Mouse (Mus musculus): ENCODE data around the gene Slfn14.

Slfn14 gene

GRCm38 (mm10) chr11:83286566-83286965 lies at the start of gene Slfn14:
Gene Slfn14, minus strand, starts transcription at chr11:83286726.
- in situ Hi-C loops (cut with MboI; ENCODE audit: unreplicated experiment in 2 of 2), result no loop called here

GRCm38 (mm10) chr11:83335826-83336225 lies 49.3 kb upstream of the Slfn14 start:
- in situ Hi-C loops (cut with MboI; ENCODE audit: unreplicated experiment in 2 of 2), result no loop called here

DNA sequence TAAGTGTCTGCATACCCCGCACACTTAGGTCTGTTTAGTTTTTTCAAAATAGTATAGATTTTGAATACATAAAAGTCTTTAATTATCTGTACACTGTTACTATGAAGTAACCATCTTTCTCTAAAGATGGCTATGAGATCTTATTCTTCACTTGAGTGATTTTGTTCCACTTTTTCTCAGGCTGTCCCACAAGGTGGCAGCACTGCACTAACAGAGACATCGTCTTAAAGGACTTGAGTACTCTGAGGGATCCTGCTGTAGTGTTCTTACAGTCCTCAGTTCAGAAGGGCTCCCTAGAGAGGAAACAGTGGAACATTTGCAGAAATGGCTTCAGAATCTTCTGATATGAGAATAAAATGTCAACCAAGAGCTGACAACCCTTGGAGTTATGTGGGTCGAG lies 40.9 kb upstream of the Slfn14 start:
- in situ Hi-C loops (cut with MboI; ENCODE audit: unreplicated experiment in 2 of 2), result loop anchor here in 1 of 2 experiments (10.0 kb wide), 1 partner anchor 97 kb away; the partner anchor contains the start of gene Gas2l2

DNA sequence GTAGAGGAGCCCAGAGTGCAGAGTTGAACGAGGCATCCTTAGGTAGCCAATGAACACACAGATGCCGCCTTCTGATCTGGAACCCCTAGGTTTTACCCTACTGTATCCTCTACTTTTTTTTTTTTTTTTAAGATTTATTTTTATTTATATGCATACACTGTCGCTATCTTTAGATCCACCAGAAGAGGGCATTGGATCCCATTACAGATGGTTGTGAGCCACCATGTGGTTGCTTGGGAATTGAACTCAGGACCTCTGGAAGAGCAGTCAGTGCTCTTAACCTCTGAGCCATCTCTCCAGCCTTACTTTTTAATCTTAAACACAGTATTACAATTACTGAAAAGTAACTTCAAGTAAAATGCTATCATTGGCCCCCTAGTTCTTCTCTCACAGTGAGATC lies 40.2 kb upstream of the Slfn14 start:
- in situ Hi-C loops (cut with MboI; ENCODE audit: unreplicated experiment in 2 of 2), result loop anchor here in 1 of 2 experiments (10.0 kb wide), 1 partner anchor 98 kb away; the partner anchor contains the start of gene Gas2l2

- in situ Hi-C loops (cut with MboI; ENCODE audit: unreplicated experiment in 2 of 2), result loop anchor here in 1 of 2 experiments (25.0 kb wide), 1 partner anchor 1518 kb away; the partner anchor contains the start of gene Dhrs11
Observed at GRCm38 (mm10) chr11:83319048-83319447, 32.5 kb upstream of the Slfn14 start.

DNA sequence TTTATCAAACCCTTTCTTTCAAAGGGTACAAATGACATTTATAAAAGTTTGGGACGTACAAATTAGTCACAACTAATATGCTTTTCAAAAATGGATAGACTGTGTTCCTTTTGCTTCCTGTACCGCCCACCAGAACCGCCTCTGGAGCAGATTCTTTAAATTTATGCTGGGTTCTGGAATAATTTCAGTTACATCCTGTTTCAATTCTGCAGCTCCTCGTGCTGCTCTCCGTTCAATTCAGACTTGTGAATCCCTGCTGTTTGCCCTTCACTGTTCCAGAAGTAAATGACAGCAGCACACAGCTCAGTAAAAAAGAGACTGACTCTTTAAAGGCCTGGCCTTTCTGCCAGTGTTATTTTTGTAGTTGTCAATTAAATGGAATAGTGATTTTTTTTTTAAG lies 25.9 kb upstream of the Slfn14 start:
- in situ Hi-C loops (cut with MboI; ENCODE audit: unreplicated experiment in 2 of 2), result loop anchor here in 1 of 2 experiments (25.0 kb wide), 1 partner anchor 1525 kb away; the partner anchor contains the start of gene Dhrs11

- in situ Hi-C loops (cut with MboI; ENCODE audit: unreplicated experiment in 2 of 2), result loop anchor here in 1 of 2 experiments (25.0 kb wide), 1 partner anchor 1531 kb away; the partner anchor contains the start of gene Dhrs11
Observed at GRCm38 (mm10) chr11:83306700-83307253, 20.3 kb upstream of the Slfn14 start.

DNA sequence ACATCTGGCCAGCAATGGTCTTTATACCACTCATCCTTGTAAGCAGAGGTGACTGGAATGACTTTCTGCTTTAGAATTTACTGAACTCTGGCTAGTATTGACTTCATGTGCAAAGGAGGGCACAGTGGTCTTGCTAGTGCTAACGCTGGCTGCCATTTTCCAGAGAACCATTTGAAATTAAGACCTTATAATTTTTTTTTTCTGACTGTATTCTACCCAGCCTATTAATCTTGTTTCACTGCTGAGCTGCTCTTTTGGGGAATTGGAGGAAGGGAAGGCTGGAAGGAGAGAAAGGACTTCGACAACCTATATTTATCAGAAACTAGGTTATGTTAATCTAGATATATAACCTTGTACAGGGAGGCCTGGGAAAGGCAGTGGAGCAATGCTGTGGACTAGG lies 18.0 kb upstream of the Slfn14 start:
- in situ Hi-C loops (cut with MboI; ENCODE audit: unreplicated experiment in 2 of 2), result loop anchor here in 1 of 2 experiments (25.0 kb wide), 1 partner anchor 1533 kb away; the partner anchor contains the start of gene Dhrs11

DNA sequence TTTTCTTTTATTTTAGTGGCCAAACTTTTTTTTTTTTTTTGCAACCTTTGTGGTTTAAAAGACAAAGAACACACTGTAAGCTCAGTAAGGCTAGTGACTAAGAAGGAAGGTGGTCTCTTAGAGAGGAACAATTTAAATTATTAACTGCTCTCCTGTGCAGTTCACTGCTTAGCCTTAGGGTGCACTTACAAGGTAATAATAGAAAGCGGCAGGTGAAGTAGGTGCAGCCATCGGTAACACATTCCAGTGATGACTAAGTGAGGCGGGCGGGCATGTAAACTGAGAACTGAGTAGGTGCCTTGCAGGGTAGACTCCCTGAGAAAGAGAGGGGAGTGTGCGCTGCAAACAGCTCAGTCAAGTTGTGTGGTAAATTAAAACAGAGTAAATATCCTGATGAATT lies 17.2 kb upstream of the Slfn14 start:
- in situ Hi-C loops (cut with MboI; ENCODE audit: unreplicated experiment in 2 of 2), result loop anchor here in 1 of 2 experiments (25.0 kb wide), 1 partner anchor 1534 kb away; the partner anchor contains the start of gene Dhrs11

DNA sequence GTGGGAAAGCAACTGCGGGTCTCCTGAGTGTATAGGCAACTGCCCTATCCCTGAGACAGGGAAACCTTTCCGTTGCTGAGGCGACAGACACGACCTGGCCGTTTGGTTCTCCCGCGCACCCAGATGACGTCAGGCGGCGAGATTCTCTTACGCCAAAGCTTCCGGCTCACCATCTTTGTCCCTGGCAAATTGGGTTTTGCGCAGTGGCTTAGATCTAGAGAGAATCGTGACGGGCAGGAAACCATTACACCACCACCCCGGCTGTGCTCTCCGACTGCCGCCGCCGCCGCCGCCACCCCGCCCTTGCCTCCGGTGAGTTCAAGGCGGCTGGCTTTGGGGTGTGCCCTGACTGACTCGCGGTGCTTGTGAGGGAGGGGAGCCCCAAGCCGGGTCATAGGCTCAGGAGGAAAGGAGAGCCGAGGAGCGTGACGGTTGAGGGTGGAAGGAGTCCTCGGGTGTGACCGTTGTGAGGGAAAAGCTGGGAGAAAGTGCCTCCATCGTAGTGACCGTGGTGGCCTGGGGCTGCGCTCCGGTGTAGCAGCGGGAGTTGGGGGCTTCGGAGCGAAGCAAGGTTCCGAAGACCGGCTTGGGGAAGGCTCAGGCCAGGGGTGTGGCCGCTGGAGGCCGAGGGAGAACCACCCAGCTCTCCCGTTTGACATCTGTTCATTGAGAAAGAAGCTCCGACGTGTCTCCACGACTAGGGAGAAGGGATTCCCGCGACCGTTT lies 16.2 kb upstream of the Slfn14 start, which contains the start of gene Pex12:
Gene Pex12 (minus strand): TSS at position 61 of the 726 bp plus-strand sequence.
- in situ Hi-C loops (cut with MboI; ENCODE audit: unreplicated experiment in 2 of 2), result loop anchor here in 1 of 2 experiments (25.0 kb wide), 1 partner anchor 1535 kb away; the partner anchor contains the start of gene Dhrs11

DNA sequence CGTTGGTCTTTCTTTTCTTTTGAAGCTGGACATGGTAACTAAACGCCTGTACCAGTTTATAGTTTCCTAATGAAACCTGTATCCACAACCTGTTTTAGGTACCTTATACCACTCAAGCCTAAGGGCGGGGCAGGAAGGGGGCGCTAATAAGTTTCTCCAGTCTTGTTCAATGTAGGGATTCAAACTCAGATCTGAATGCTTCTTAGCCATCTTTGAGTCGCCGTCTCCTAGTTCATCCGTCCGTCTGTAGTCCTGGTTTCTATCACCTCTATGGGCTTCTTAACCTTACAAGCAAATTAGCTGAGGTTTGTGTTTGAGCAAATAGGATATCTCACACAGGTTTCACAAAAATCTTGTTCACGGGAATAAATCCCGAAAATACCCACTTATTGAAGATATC lies 15.6 kb upstream of the Slfn14 start:
- in situ Hi-C loops (cut with MboI; ENCODE audit: unreplicated experiment in 2 of 2), result loop anchor here in 1 of 2 experiments (25.0 kb wide), 1 partner anchor 1535 kb away; the partner anchor contains the start of gene Dhrs11

- in situ Hi-C loops (cut with MboI; ENCODE audit: unreplicated experiment in 2 of 2), result loop anchor here in 1 of 2 experiments (25.0 kb wide), 1 partner anchor 1536 kb away; the partner anchor contains the start of gene Dhrs11
Observed at GRCm38 (mm10) chr11:83301431-83301831, 14.9 kb upstream of the Slfn14 start.

DNA sequence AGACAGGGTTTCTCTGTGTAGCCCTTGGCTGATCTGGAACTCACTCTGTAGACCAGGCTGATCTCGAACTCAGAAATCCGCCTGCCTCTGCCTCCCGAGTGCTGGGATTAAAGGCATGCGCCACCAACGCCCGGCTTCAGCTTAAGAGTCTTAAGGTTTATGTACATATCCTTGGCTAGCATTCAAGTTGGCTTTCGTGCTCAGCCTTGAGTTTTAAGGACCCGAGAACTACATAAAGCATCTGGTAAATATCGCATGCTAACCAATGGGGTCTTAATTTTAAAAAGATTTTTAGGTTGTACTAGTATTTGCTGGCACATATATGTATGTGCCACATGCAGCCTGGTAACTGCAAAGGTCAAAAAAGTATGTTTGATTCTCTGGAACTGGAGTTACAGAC lies 13.2 kb upstream of the Slfn14 start:
- in situ Hi-C loops (cut with MboI; ENCODE audit: unreplicated experiment in 2 of 2), result loop anchor here in 1 of 2 experiments (25.0 kb wide), 1 partner anchor 1538 kb away; the partner anchor contains the start of gene Dhrs11

DNA sequence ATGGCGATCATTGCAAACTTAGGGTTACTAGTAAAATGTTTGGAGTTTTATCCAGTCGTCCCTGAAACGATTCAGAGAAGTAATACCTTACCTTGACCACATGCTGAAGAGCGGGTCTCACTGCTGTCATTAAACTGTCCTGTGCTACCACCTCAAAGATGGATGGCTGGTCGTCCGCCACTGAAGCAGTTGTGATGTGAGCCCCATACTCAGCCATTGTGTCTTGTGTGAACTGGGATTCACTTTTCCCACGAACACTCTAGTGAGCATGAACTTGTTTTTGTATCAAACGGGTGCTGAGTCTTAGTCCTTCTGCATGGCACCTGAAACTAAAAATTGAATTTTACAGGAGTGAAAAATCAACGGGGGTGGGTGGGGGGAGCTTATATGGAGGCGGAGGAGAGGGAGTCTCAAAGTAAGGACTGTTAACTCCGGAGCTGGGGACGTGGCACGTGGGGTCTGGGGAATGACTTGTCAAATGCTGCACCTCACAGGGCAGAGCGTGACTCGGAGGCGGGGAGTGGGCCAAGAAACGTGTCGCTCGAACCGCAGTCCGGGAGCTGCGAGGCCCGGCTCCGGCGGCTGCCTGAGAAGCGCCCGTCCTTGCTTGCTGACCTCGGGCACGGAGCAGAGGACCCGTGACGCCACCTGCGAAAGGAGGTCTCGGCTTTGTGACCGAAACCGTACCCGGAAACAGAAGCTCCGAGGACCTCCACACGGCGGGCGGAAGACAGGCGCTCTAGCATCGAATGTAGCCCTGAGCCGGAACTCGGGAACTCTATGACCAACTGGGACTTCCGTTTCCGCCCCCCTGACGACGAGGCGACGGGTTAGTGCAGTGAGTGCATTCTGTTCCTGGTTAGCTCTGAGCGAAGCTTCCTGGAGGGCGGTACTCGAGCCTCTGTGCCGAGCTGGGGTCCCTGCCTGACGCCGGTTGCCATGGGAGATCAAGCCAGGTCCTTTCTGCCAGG lies 12.0 kb upstream of the Slfn14 start, which contains the start of gene Ap2b1:
Gene Ap2b1 (plus strand): TSS at position 800 of the 971 bp plus-strand sequence.
- in situ Hi-C loops (cut with MboI; ENCODE audit: unreplicated experiment in 2 of 2), result no loop called here

- in situ Hi-C loops (cut with MboI; ENCODE audit: unreplicated experiment in 2 of 2), result no loop called here
Observed at GRCm38 (mm10) chr11:83297816-83298215, 11.3 kb upstream of the Slfn14 start.

- in situ Hi-C loops (cut with MboI; ENCODE audit: unreplicated experiment in 2 of 2), result no loop called here
Observed at GRCm38 (mm10) chr11:83294133-83294532, 7.6 kb upstream of the Slfn14 start.

- in situ Hi-C loops (cut with MboI; ENCODE audit: unreplicated experiment in 2 of 2), result no loop called here
Observed at GRCm38 (mm10) chr11:83293182-83293581, 6.7 kb upstream of the Slfn14 start.

DNA sequence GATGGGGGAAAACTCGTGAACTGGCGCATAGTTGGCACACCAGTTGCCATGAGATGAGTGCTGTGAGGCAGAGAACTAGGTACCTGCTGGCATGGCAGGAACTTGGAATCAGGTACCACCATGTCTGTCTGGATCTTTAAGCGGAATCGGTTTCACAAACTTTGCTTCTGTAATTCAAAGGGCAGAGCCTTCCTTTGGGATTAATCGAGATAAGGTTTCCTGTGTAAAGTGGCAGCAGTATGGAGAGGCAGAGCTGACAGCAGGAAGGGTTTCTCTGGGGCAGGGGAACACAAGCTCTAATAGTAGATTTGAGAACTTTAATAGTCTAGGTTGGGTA lies 5.7 kb upstream of the Slfn14 start:
- in situ Hi-C loops (cut with MboI; ENCODE audit: unreplicated experiment in 2 of 2), result no loop called here

DNA sequence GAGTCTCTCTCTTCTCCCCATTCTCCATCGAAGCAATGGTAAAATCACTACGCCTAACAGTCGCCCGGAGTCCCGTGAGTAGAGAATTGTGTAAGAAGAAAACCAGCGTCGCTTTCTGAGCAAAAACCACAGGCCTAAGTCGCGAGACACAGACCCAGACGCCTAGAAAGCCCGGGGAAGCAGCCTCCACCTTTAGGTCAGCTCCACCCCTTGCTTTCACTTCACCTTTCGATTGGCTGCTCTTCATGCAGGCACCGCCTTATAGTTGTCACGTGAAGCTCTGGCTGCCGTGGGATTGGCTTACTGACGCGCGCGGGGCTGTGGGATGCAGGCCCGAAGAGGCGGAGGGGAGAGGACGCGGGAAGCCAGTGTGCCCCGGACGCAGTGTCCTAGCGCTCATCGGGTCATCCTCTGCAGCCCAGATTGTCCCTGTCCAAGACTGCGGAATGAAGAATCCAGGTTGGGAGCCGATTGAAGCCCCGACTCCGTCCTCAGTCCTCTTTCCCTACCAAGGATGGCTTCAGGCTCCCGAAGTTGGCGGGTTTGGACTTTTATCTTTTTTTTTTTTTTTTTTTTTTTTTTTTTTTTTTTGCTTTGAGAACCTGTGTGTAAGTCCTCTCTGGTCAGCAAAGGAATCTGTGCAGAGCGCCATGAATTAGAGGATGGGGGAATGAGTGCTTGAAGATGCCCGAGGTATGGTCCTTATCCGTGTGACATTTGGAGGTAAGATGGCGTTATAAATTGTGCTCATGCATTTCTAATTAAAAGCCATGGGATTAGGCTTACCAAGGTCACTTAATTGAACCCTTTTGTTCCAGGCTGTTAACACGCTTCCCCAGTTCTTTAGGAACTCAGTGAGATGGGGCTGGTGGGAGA lies 5.1 kb upstream of the Slfn14 start:
- in situ Hi-C loops (cut with MboI; ENCODE audit: unreplicated experiment in 2 of 2), result no loop called here

Data from v-Abl transformed pro-B cells (cell line).